Mouse (Mus musculus) T-cell, adult 2 months (primary cell): ENCODE results near the gene Tacc2.

Experiments
- DNase-seq: peaks from one replicate; pipeline ENCODE4 v3.0.0; 2022; ENCODE audit warnings: low spot score

Tacc2 gene

GRCm38 (mm10) chr7:130726185-130726584, 148.9 kb downstream of the Tacc2 start:
- no peak for DNase-seq

DNA sequence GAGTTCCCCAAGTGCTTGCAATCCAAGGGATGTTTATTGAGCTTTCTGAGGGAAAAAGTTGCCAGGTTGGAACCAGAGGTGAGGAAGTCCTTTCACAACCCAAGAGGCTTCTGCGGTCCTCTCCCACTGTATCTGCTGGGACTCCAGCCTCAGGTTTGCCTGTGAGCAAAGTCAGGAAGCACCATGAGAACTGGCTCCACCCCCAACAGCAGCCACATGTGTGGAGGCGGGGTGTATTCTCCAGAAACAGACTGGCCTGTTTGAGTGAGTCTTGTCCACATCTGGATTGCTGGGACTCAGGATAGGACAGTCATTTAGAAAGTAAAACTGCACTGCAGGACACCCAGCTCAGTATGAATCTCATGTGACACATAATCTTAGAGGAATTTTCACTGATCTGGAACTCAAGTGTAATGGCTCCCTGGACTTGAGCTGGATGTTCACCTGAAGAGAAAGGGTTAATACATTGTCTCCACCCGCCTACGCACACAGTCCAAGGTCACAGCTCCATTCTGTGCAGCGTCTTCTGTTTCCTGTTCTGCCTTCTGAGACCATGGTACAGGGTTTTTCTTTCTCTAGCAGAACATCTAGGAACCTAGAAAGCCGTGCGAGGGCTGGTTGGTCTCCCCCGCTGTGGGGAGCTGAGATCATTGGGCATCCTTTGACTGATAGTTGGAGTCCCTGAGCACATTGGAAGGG, 149.6 kb downstream of the Tacc2 start:
- DNase-seq, result no peak

DNA sequence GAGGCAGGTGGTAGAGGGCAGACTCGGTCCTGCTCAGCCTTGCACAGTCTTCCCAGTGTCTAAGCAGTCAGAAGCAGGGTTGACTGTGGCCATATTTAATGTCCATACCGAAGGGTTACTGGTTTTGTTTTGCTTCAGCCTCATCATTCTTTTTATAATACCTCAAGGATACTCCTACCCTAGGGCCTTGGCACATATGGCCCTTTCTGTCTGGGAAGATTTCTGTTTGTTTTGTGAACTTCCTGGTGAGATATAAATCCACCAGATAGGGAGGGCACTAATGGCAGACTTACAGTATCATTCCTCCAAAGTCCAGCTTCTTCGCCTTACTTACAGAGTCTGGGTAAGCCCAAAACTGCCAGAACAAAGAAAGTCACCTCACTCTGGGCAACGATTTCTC, 150.3 kb downstream of the Tacc2 start:
- no peak for DNase-seq

GRCm38 (mm10) chr7:130731792-130732191, 154.6 kb downstream of the Tacc2 start:
- no peak for DNase-seq

- DNase-seq, result no peak
These were observed 155.7 kb downstream of the Tacc2 start for GRCm38 (mm10) chr7:130732908-130733307.

GRCm38 (mm10) chr7:130733423-130733822, 156.2 kb downstream of the Tacc2 start:
- no peak for DNase-seq

DNA sequence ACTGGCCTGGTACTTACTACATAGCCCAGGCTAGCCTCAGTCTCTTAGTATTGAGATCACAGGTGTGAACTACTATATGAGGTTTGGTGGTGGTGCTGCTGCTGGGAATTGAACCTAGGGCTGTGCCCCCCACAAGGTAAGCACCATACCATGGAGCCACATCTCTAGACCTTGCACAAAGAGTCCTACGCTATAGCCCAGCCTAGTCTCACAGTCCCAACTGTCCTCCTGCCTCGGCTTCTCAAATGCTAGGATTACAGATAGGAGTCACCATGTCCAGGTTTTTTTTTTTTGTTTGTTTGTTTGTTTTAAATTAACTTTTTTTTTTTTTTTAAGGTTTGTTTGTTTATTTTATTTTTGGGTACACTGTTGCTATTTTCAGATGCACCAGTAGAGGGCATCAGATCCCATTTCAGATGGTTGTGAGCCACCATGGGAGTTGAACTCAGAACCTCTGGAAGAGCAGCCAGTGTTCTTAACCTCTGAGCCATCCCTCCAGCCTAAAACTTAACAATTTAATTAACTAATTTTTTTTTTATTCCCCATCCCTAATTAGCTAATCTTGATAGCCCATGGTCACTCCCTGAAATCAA, 157.1 kb downstream of the Tacc2 start:
- DNase-seq, result no peak

DNA sequence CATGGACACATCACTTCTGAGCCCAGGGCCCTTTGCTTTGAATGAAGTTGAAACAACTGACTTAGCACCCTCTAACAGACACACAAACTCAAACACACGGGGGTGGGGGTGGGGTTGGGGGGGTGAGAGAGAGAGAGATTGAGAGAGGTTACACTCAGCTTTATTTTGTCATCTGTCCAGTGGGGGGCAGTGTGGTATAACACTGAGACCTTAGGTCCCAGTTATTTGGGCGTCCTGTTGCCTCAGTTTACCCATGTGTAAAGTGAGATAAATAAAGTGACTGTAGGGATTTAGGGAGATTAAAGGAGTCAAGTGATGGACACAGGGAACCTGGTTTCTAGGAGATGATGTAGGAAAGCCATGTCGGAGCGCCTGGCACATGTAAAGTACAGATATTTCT, 163.9 kb downstream of the Tacc2 start:
- DNase-seq, result no peak

DNA sequence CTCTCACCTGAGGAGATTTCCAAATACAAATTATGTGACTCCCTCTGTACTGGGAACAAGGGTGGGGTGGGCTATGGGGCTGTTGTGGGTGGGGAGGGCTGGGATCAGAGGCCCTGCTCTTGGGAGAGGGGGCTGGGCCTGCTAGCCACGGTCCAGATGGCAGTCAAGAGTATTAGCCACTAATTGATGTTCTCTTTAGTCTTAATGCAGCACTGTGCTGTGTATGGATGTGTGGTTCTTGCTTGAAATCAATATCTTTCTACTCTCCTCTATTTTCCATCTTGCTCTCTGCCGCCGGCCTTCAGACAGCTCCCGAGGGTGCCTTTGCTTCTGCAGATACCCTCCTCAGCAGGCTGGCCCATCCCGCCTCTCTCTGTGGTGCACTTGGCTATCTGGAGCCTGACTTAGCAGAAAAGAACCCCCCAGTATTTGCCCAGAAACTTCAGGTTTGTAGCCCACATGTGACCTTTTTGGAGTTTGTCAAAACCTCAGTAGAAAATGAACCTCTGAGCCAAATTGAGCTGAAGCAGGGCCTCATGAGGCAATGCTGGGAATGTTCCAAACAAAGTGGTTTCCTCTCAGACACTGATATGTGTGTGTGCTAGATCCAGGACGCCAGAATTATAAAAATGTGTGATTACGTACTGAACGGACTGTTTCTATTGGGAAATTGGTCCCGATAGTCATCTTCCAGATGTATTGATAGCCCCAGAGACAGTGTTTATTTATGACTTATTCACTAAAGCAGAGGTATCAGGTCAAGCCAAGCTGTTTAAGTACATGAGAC, 166.2 kb downstream of the Tacc2 start:
- DNase-seq, result no peak

DNA sequence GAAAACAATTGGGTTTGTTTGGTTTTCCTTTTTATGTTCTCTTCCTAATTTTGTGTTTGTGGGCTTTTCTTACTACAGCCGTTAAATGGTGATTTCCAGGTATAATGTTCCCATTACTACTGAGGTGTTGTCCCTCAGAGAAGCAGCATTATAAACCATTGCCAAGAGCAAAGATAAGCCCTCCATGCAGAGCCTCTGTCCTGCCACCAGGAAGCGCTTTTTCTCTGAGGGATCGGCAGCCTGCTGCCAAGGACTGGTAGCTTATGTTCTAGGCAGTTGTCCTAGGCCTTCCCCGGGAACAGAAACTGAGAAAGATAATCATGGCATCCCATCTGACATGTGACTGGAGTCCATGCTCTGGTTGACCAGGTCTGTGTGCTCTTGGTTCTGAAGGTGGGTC, 171.9 kb downstream of the Tacc2 start:
- DNase-seq, result no peak

- DNase-seq, result no peak
These were observed 173.7 kb downstream of the Tacc2 start for GRCm38 (mm10) chr7:130750752-130751490.

DNA sequence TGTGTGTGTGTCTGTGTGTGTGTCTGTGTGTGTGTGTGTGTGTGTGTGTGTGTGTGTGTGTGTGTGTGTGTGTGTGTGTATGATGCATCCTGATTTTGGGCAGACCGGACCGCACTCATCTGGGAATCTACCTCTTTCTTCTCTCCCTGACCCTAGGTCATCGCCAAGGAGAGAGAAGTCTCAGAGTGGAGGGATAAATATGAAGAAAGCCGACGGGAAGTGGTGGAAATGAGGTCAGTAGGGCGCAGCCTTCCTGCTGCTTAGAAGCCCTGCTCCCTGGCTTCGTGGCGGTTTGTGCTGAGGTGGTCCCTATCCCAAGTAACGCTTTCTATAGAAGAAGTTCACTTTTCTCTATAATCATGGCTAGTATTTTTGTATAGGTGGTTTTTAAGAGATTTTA, 174.4 kb downstream of the Tacc2 start:
- DNase-seq, result no peak

- no peak for DNase-seq
These were observed 177.6 kb downstream of the Tacc2 start for GRCm38 (mm10) chr7:130754790-130755189.

DNA sequence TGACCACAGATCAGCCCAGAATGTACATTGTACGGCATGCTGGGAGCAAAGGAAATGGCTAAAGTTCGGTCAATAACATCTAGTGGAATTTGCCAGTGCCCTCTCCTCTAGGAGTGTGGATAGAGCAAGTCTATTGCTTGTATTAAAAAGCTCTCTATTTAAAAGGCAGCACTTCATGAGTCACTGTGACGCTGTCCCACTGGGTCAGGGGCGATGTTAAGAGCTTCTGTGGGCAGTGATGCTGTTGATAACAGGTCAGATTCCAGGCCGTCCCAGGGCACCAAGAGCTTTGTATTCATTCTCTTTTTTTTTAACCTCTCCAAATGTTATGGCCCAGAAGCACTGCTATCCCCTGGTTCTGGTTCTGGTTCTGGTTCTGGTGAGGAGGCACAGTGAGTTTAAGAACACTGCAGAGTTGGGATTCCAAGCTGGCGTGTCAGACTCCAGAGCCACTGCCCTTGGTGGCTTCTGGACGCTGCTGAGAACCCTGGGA, 179.2 kb downstream of the Tacc2 start:
- DNase-seq, result no peak

GRCm38 (mm10) chr7:130757326-130757865, 180.2 kb downstream of the Tacc2 start:
- DNase-seq, result no peak

- DNase-seq, result peak; percentile 41
These were observed 185.0 kb downstream of the Tacc2 start for GRCm38 (mm10) chr7:130762071-130762897.

GRCm38 (mm10) chr7:130764160-130764559, 186.9 kb downstream of the Tacc2 start:
- no peak for DNase-seq

- no peak for DNase-seq
These were observed 189.4 kb downstream of the Tacc2 start for GRCm38 (mm10) chr7:130766411-130767170.

DNA sequence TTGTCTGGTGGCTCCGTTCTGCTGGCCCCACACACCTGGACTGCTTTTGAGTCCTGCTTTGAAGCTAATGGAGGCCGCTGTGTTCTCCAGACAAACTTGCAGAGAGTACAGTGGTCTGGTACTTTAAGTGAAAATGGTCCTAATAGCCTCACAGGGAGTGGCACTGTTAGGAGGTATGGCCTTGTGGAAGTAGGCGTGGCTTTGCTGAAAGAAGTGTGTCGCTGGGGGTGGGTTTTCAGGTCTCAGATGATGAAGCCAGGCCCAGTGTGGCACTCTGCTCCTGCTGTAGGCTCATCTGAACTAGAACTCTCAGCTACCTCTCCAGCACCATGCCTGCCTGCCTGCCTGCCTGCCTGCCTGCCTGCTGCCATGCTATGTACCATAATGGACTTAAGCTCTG, 190.9 kb downstream of the Tacc2 start:
- DNase-seq, result no peak

GRCm38 (mm10) chr7:130770707-130771106, 193.5 kb downstream of the Tacc2 start:
- peak; percentile 78 for DNase-seq
